Mouse (Mus musculus) kidney, adult 18-20 months (tissue): Measurements from ENCODE around the gene Trit1.
A peak's percentile ranks its signal among the peaks of the same experiment; 100 is the strongest.
"Not testable (repeated sequence)": the region's sequence is repeated elsewhere in the genome, so short reads cannot be mapped to it uniquely, and the experiment has no call there.

Source experiments
- DNase-seq: peaks from one replicate; pipeline ENCODE4 v3.0.0; 2021

Gene Trit1

GRCm38 (mm10) chr4:122998537-122999262 lies 17.7 kb upstream of the Trit1 start:
- no peak for DNase-seq

- no peak for DNase-seq
Observed at GRCm38 (mm10) chr4:122999263-122999691, 17.1 kb upstream of the Trit1 start.

GRCm38 (mm10) chr4:123000130-123000529 lies 16.3 kb upstream of the Trit1 start:
- DNase-seq = no peak

GRCm38 (mm10) chr4:123000617-123001342 lies 15.6 kb upstream of the Trit1 start:
- DNase-seq = no peak

- DNase-seq = no peak
Observed at GRCm38 (mm10) chr4:123005054-123005966, 11.1 kb upstream of the Trit1 start.

- not testable (repeated sequence) for DNase-seq
Observed at GRCm38 (mm10) chr4:123012501-123012900, 3.9 kb upstream of the Trit1 start.

GRCm38 (mm10) chr4:123013346-123013945 lies 3.0 kb upstream of the Trit1 start:
- DNase-seq = no peak

GRCm38 (mm10) chr4:123013949-123014406 lies 2.4 kb upstream of the Trit1 start:
- DNase-seq = no peak

GRCm38 (mm10) chr4:123014501-123015282 lies 1.7 kb upstream of the Trit1 start:
- DNase-seq = no peak

- DNase-seq = peak; percentile 27
Observed at GRCm38 (mm10) chr4:123021591-123021990, 5.2 kb downstream of the Trit1 start.

GRCm38 (mm10) chr4:123022896-123023295 lies 6.5 kb downstream of the Trit1 start:
- DNase-seq = no peak

- DNase-seq = no peak
Observed at GRCm38 (mm10) chr4:123025418-123025817, 9.0 kb downstream of the Trit1 start.

GRCm38 (mm10) chr4:123026161-123026560 lies 9.8 kb downstream of the Trit1 start:
- DNase-seq = no peak

- DNase-seq = no peak
Observed at GRCm38 (mm10) chr4:123026597-123026996, 10.2 kb downstream of the Trit1 start.

GRCm38 (mm10) chr4:123034841-123035240 lies 18.4 kb downstream of the Trit1 start:
- DNase-seq = no peak

GRCm38 (mm10) chr4:123035636-123036035 lies 19.2 kb downstream of the Trit1 start:
- no peak for DNase-seq

GRCm38 (mm10) chr4:123036710-123037109 lies 20.3 kb downstream of the Trit1 start:
- no peak for DNase-seq

GRCm38 (mm10) chr4:123041131-123041530 lies 24.7 kb downstream of the Trit1 start:
- no peak for DNase-seq

GRCm38 (mm10) chr4:123043858-123044257 lies 27.5 kb downstream of the Trit1 start:
- DNase-seq = no peak

GRCm38 (mm10) chr4:123044842-123045241 lies 28.4 kb downstream of the Trit1 start:
- no peak for DNase-seq

GRCm38 (mm10) chr4:123046300-123046699 lies 29.9 kb downstream of the Trit1 start:
- DNase-seq = peak; percentile 20
